Mouse (Mus musculus): ENCODE measurements around the gene Fut1.
"Not testable (repeated sequence)": the region's sequence is repeated elsewhere in the genome, so short reads cannot be mapped to it uniquely, and the experiment has no call there.

Fut1 gene

DNA sequence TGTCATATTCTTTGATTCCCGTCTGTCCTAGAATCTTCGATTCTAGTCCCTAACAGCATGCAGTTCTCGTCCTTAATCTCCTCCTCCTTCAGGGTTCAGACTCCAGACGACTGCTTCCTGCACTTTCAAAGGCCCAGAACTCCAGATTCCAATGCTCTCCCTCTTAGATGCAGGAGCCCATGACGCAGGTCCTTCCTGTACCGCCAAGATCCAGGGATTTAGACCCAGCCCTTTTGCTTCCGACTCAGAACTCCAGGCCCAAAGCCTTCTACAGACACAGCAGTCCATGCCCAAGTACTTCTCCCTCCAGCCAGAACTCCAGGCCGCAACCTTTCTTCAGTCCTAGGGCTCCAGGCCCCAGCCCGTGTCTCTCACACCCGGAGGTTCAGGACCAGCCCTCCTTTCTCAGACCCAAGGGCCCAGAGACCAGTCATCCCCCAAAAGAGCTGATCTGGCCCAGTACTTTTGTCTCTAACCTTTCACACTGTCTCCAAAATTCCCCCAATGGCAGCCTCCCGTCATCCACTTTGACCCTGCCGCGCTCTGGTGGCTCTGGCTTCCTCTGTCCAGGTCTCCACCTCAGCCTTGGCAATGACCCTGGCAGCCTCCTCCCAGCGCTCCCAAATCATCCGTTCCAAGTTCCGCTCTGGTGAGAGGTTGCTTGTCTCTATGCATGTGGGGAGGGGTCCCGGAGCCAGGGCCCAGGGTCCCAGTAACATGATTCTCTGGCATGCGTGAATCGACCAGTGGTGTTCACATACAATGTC, 23.3 kb downstream of the Fut1 start:
- no peak for DNase-seq

- no peak for DNase-seq
Observed at GRCm38 (mm10) chr7:45641391-45642040, 24.4 kb downstream of the Fut1 start.

GRCm38 (mm10) chr7:45642083-45642482, 25.0 kb downstream of the Fut1 start:
- DNase-seq = no peak

DNA sequence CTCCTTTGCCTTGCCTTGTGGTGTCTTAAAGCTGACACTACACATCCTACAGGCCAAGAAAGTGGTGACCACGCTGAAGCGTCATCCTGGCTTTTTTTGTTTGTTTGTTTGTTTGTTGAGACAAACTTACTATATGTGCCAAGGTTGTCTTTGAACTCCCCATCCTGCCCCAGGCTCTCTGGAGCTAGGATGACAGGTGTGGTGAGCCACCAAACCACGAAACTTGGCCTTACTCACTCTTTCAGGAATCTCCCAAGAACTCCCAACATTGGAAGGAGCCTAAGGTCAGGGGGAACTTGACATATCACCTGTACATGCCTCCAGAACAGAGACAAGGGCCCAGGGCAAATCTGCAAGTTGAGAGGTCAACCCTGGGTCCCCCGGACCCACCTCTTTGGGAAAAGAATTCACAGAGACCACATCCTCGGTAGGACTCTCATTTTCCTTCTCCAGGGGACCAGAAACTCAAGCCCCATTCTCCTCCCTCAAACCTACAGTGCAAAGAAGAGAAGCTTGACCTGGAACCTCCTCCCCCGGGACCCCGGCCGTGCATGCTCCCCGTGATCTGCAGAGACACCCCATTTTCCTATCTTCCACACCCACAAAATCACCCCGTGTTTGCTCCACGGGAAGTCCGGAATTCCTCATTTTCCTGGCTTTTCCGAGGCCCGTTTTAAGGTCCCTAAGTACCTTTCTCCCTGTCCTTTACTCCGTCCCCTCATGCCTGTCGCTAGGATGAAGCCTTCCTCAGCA, 25.6 kb downstream of the Fut1 start:
- no peak for DNase-seq

- peak; percentile 88 for DNase-seq
Observed at GRCm38 (mm10) chr7:45643441-45644178, 26.5 kb downstream of the Fut1 start.

- peak; percentile 35 for DNase-seq
Observed at GRCm38 (mm10) chr7:45644183-45644582, 27.1 kb downstream of the Fut1 start.

DNA sequence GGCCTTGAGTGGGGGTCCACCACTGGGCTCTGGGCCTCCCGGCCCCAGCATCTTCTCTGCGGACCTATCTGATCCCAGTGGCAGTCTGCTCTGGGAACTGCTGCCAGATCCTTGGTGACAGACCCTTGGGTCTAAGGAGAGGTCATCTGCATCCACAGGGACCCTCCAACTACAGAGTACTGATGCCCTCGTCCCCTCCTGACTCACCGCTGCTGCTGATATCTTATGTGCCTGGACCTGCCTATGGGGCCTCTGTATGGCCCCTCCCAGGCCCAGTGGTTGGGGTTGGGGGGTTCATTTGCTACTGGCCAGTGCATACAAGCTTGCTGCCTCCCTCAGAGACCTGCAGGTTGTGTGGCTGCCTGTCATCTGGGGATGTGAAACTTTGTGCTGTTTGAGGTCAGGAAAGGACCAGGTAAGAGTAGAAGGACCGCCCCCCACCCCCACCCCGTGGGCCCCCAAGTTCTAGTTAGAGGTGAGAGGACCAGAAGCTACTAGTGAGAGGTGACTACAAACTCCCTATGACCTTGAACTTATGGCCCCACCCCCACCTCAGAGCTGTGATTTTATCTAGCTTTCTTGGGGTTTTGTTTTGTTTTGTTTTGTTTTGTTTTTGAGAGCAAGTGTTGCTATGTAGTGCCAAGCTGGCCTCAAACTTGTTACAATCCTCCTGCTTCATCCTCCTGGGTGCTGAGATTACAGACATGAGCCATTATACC, 27.9 kb downstream of the Fut1 start:
- no peak for DNase-seq

DNA sequence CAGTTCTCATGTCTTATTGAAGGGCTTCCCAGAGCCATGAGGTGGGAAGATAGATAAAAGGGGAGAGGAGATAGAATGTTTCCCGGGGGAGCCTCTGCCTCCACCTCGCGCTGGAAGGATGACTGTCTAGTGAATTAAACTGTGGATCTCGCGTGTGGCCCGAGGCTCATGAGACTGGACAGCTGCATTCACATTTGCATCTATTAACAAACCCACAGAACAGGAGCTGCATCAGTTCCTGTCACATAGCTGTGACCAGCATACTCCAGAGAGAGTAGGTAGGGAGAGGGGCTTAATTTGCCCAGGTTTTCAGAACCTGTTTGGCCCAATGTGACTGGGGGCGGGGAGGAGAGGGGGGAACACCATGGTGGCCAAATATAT, 28.5 kb downstream of the Fut1 start:
- no peak for DNase-seq

- no peak for DNase-seq
Observed at GRCm38 (mm10) chr7:45646671-45647070, 29.6 kb downstream of the Fut1 start.

GRCm38 (mm10) chr7:45649351-45649750, 32.3 kb downstream of the Fut1 start:
- no peak for DNase-seq

DNA sequence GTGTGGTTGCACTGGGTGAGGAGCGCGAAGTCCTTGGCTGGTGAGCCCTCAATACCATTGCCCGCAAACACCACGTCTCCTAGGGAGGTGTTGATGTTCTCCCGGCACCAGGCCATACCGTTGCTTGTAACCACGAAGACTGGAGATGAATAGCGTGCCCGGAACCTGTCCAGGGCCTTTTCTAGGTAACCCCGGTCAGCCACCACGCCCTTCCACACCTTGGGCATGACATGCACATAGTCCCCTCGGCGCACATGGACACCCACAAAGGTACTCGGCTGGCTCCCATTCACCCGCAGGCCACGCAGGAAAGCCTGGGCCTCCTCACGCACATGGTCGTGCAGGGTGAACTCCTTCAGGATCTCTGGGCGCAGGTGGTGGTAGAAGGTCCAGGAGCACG, 33.4 kb downstream of the Fut1 start:
- not testable (repeated sequence) for DNase-seq

DNA sequence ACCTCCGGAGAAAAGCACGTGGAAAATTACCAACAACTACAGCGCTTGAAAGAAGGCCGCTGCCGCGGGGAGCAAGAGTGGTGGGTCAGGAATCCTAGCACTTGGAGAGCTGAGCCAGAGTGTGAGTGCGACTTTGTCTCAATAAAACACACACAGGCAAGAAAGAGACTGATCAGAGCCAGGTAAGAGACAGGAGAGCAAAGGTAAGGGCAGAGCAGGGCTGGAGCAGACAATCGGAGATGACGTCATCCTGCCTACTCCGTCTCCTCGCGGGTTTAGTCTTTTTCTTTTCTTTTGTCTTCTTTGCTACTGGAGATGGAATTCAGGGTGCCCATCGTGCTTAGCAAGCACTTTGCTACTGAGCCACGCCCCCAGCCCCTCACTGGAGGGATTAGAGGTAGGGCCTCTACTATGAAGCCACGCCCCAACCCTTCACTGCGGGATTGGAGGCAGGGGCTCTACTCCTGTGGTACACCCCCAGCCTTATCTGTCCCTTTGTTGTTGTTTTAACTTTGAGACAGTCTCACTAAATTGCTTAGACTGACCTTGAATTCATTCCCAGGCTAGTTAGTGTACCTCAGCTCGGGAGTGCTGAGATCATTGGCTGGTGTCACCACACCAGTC, 37.4 kb downstream of the Fut1 start:
- DNase-seq = no peak

DNA sequence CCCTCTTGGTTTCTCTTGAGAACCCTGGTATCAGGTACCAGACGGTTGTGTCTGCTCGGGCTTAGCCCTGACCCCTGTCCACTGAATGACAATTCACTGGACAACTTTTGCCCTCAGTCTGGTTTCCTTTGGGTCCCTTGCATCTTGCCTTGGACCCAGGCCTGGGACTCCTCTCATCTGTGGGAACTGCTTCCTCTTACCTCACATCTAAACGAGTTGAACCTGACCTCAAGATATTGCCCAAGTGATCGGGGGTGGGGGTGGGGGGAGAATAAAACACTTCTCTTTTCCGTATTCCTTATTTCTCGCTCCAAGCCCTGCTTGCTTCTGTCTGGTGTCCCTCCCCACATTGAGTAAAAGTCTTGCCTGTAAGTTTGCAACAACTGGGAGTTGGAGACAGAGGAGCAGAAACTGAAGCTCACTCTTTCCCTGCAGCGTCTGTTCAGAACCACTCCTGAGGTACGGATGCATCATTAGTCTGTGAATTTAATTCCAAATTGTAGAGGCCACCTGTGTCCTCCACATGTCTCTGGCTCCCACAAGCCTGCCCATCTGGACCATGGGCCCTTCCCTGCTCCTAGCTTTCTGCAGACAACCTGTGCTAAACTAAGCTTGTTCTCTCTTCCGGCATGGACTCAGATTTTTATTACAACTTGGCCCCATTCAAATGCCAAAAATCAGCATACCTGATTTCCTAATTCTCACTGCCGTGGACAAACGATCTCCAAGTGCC, 43.8 kb downstream of the Fut1 start:
- no peak for DNase-seq

- not testable (repeated sequence) for DNase-seq
Observed at GRCm38 (mm10) chr7:45661702-45662101, 44.6 kb downstream of the Fut1 start.

DNA sequence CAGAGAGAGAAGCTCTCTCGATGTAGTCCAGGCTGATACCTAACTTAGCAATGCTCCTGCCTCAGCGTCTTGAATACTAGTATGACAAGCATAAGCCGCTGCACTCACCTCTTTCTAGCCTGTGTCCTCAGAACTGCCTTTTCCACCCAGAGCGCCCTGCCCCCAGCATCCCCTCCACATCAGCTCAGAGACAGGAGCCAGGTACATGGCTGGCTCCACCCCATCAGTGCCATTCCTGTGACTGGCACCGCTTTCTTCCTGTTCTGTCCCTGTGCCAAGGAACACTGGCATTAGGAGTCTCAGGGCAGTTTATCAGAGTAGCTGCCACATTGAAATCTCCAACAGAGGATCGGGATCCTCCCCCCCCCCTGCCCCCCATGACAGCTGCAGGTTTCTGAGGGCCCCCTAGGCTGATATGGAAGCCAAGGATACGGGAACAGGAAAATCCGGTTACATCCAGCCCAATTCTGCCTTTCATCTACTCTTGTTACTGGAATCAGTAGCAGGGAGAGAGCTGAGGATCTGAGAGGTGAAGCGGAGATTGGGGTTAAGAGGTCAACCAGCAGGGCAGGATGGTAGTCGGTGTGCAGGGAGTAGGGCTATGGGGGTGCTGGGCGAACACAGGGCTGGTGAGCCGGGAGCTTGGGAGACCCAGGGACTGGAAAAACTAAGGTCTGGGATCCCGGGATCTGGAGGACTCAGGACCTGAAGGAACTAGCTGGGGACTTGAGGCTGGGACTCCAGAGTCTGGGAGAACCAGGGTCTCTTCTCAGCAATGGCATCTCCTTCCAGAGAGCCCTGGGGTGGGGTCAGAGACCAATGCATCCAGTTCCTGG, 48.4 kb downstream of the Fut1 start:
- no peak for DNase-seq

GRCm38 (mm10) chr7:45666161-45666560, 49.1 kb downstream of the Fut1 start, which contains the start of gene Fut2:
Gene Fut2, minus strand, starts transcription at chr7:45666394.
- no peak for DNase-seq

- DNase-seq = no peak
Observed at GRCm38 (mm10) chr7:45667761-45668160, 50.7 kb downstream of the Fut1 start.

GRCm38 (mm10) chr7:45668921-45669320, 51.8 kb downstream of the Fut1 start:
- DNase-seq = no peak
